8 mouse cellular contexts compared by ENCODE assay signal in the genomic region with DNA sequence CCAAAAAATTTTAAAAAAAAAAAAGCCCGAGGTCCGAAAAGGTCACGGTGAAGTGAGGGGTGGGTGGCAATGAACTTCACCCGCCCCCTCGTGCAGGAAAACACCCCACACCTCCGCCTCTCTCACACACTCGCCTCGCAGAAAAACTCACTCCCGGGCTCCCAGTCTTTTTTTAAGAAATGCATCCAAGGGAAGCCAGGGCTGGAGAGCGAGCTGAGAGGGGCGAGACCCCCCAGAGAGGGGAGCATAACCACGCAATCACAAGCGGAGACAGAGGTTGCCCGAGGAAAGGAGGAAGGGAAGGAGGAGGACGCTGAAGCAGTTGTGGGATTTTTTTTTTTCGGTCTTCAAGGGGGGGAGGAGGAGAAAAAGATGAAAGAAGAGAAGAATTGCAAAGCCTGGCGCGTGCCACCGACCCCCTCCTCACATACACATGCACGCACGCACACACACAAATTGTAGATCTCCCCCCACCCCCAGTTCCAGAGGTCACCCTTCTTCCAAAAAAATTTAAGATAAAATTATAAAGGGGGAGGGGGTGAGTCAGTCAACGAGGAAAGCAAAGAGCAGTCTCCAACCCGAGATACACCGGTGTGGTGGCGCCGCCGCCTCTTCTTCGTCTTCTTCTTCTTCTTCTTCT. TPM values are rescaled to one million over a fixed set of nuclear protein-coding genes. Genes with fewer than 3 reads are reported as not detected.
DNase-seq lines count a peak whose midpoint lies in the region; ATAC-seq and TF ChIP-seq lines count a peak whose summit lies in the region.

No protein-coding gene starts in this region.

- peaks cover 0 to 4% of the 10 kb centered on the region in 2 experiments; a peak in 2 of 4 replicates for H3K4me1 ChIP-seq in ES-E14 (ENCODE audit: control insufficient read depth in 2 of 2, insufficient read depth in 2 of 2, low read length in 2 of 2, poor library complexity in 1 of 2)
- peaks cover 16% of the 10 kb centered on the region for H3K4me1 ChIP-seq in heart, embryonic 15.5 days (replicated peaks)

- H3K4me2 ChIP-seq in heart, embryonic 15.5 days = peak overlapping the region; percentile 96

- ATAC-seq in frontal cortex, adult (ENCODE audit: low TSS enrichment) = no peak
- no peak for ATAC-seq in heart, embryonic 15.5 days (replicated peaks; ENCODE audit: insufficient number of reproducible peaks, insufficient read depth, low FRiP score, low read depth)

- in situ Hi-C loops in ES-E14 (cut with MboI; ENCODE audit: low sequenced_read_pairs in 2 of 2, unreplicated experiment in 2 of 2) = no loop called here

- no peaks in the 10 kb centered on the region for H3K36me3 ChIP-seq in ES-E14 (ENCODE audit: control insufficient read depth, insufficient read depth, low read length, poor library complexity, severe bottlenecking)
- no peaks in the 10 kb centered on the region for H3K36me3 ChIP-seq in heart, embryonic 15.5 days

- intact Hi-C loops in left cerebral cortex, postnatal 36 days (cut with DNase I) = loop anchor here (5.0 to 10.0 kb wide), 3 partner anchors 310 to 1462 kb away; no protein-coding TSS in a partner anchor

- H3K27ac ChIP-seq in ES-E14 (ENCODE audit: insufficient read depth, low read depth, low read length, poor library complexity, severe bottlenecking) = 0 out of 2 replicates have a peak overlapping the region, but pooled peaks have one; percentile 73
- H3K27ac ChIP-seq in heart, embryonic 15.5 days = peak overlapping the region; percentile 89

- DNase-seq in frontal cortex, postnatal 10 days (ENCODE audit: low spot score in 2 of 2) = peak; percentile 31 to 36
- DNase-seq in ES-E14 (ENCODE audit: low read depth, low spot score) = no peak
- DNase-seq in embryo, embryonic 10.5 days (ENCODE audit: low spot score) = peak; percentile 65
- peak; percentile 17 to 33 for DNase-seq in left cerebral cortex, postnatal 36 days (ENCODE audit: low spot score in 2 of 2)
- DNase-seq in neural tube, embryonic 10.5 days (ENCODE audit: extremely low spot score, low spot score) = peak; percentile 60
- no peak for DNase-seq in spleen, adult 18-20 months

- H3K4me3 ChIP-seq in ES-E14 (ENCODE audit: insufficient read depth in 1 of 2, low read depth in 1 of 2, low read length in 2 of 2, poor library complexity in 1 of 2, severe bottlenecking in 1 of 2) = peak overlapping the region; percentile 79 to 82
- H3K4me3 ChIP-seq in heart, embryonic 15.5 days = peak overlapping the region; percentile 87

- peak overlapping the region; percentile 84 for H3K9ac ChIP-seq in ES-E14 (ENCODE audit: insufficient read depth, low read depth, low read length, poor library complexity, severe bottlenecking)
- H3K9ac ChIP-seq in heart, embryonic 15.5 days = peak overlapping the region; percentile 77

- under 1% methylated on average over 28 of the region's 28 CpGs for WGBS in heart, embryonic 15.5 days

- peaks cover 6% of the 10 kb centered on the region; the same call in 1 of the 2 replicates for H3K27me3 ChIP-seq in heart, embryonic 15.5 days

- H3K9me3 ChIP-seq in ES-E14 (ENCODE audit: control insufficient read depth, insufficient read depth, low read depth, low read length) = no peaks in the 10 kb centered on the region
- H3K9me3 ChIP-seq in heart, embryonic 15.5 days (replicated peaks) = no peaks in the 10 kb centered on the region

TF ChIP-seq in ES-E14, 5 proteins besides CTCF, POLR2A, EP300 and RAD21:
- TF ChIP-seq ZC3H11A (IDR thresholded peaks at IDR 0.05; ENCODE audit: borderline replicate concordance, low read depth, low read length) = no peak
- TF ChIP-seq ZNF384 (IDR thresholded peaks at IDR 0.05; ENCODE audit: low read depth, low read length) = peak; percentile 30; the same call in 1 of the 2 replicates

RNA-seq across cellular contexts. Expression of gene Auts2, which starts 0.6 kb away (rescaled TPM):
- total RNA-seq in ES-E14 (2012; rRNA removed) = 9.9 and 29.2 TPM in 2 replicates
- 12.9 and 15.8 TPM in 2 replicates for polyA plus RNA-seq in heart, embryonic 15.5 days (2015; fragmentation: Nextera tagmentation; extraction: Ambion mirVana)
- total RNA-seq in left cerebral cortex, postnatal 36 days (2021) = 100 to 1,000 TPM; 100 to 137 TPM

Comparison
In these comparisons a context has a peak if more than half of its experiments do, and no peak if none do; other contexts are left out.
1. DNase-seq: peak in frontal cortex, postnatal 10 days (2 of 2), embryo, embryonic 10.5 days (single experiment), left cerebral cortex, postnatal 36 days (2 of 2) and neural tube, embryonic 10.5 days (single experiment); none in ES-E14 (single experiment) and spleen, adult 18-20 months (0 of 2).